Mouse (Mus musculus): Measurements from ENCODE around the gene Cidec. TPM values are rescaled to one million over a fixed set of nuclear protein-coding genes. Genes with fewer than 3 reads are reported as not detected.

Gene Cidec
- 0.04 and 0.06 TPM in 2 replicates for polyA plus RNA-seq (2012; rRNA removed)

GRCm38 (mm10) chr6:113435664-113436205 lies at the start of gene Cidec:
Gene Cidec (minus strand): TSS chr6:113435760.

GRCm38 (mm10) chr6:113483100-113483615 lies 47.6 kb upstream of the Cidec start, which contains the start of gene Creld1:
Gene Creld1 (plus strand): TSS chr6:113483297.

GRCm38 (mm10) chr6:113471297-113471936 lies 35.9 kb upstream of the Cidec start, which contains the start of gene Il17rc:
Gene Il17rc (plus strand): TSS chr6:113471427.

GRCm38 (mm10) chr6:113457952-113458534 lies 22.5 kb upstream of the Cidec start, which contains the start of gene Il17re:
Gene Il17re (plus strand): TSS chr6:113458484.

GRCm38 (mm10) chr6:113442442-113443090 lies 7.0 kb upstream of the Cidec start, which contains the start of gene Jagn1:
Gene Jagn1 (plus strand): TSS chr6:113442569.

GRCm38 (mm10) chr6:113419199-113419587 lies 16.4 kb downstream of the Cidec start, which contains the start of gene Rpusd3:
Gene Rpusd3 (minus strand): TSS chr6:113419340.

GRCm38 (mm10) chr6:113388960-113389359 lies 46.6 kb downstream of the Cidec start, which contains the start of gene Ttll3:
Gene Ttll3 (plus strand): TSS chr6:113389260.

GRCm38 (mm10) chr6:113377496-113378385 lies 57.8 kb downstream of the Cidec start, which contains the start of the genes Tada3 and Arpc4:
Gene Tada3 (minus strand): TSS chr6:113377883.
Gene Arpc4 (plus strand): TSS chr6:113378115.

Other genes starting within 250 kb of the Cidec start
- gene Lhfpl4, start 240.4 kb downstream of the Cidec start, polyA plus RNA-seq (2012; rRNA removed): 53.8 and 59.2 TPM in 2 replicates
- gene Mtmr14, start 197.9 kb downstream of the Cidec start, polyA plus RNA-seq (2012; rRNA removed): 36.5 and 39.7 TPM in 2 replicates
- 1.7 and 2.3 TPM in 2 replicates for gene Cpne9, start 153.5 kb downstream of the Cidec start, polyA plus RNA-seq (2012; rRNA removed)
- gene Brpf1, start 128.6 kb downstream of the Cidec start, polyA plus RNA-seq (2012; rRNA removed): 38.1 and 40.8 TPM in 2 replicates
- gene Ogg1, start 108.8 kb downstream of the Cidec start, polyA plus RNA-seq (2012; rRNA removed): 20.0 and 20.4 TPM in 2 replicates
- 61.3 and 74.0 TPM in 2 replicates for gene Camk1, start 91.8 kb downstream of the Cidec start, polyA plus RNA-seq (2012; rRNA removed)
- 60.1 and 63.2 TPM in 2 replicates for gene Tada3, start 57.9 kb downstream of the Cidec start, polyA plus RNA-seq (2012; rRNA removed)
- 101 and 116 TPM in 2 replicates for gene Arpc4, start 57.6 kb downstream of the Cidec start, polyA plus RNA-seq (2012; rRNA removed)
- gene Ttll3, start 46.5 kb downstream of the Cidec start, polyA plus RNA-seq (2012; rRNA removed): 25.0 and 29.2 TPM in 2 replicates
- 33.6 and 35.6 TPM in 2 replicates for gene Rpusd3, start 16.4 kb downstream of the Cidec start, polyA plus RNA-seq (2012; rRNA removed)
- gene Jagn1, start 6.8 kb upstream of the Cidec start, polyA plus RNA-seq (2012; rRNA removed): 59.4 and 62.8 TPM in 2 replicates
- gene Il17re, start 22.7 kb upstream of the Cidec start, polyA plus RNA-seq (2012; rRNA removed): 0.07 and 1.1 TPM in 2 replicates
- 3.1 and 5.9 TPM in 2 replicates for gene Il17rc, start 35.7 kb upstream of the Cidec start, polyA plus RNA-seq (2012; rRNA removed)
- gene Creld1, start 47.5 kb upstream of the Cidec start, polyA plus RNA-seq (2012; rRNA removed): 38.9 and 41.5 TPM in 2 replicates
- 5.6 and 6.7 TPM in 2 replicates for gene Prrt3, start 66.2 kb upstream of the Cidec start, polyA plus RNA-seq (2012; rRNA removed)
- 56.0 and 56.9 TPM in 2 replicates for gene Emc3, start 95.9 kb upstream of the Cidec start, polyA plus RNA-seq (2012; rRNA removed)
- 7.6 and 10.1 TPM in 2 replicates for gene Fancd2, start 95.9 kb upstream of the Cidec start, polyA plus RNA-seq (2012; rRNA removed)
- gene Fancd2os, start 165.0 kb upstream of the Cidec start, polyA plus RNA-seq (2012; rRNA removed): 0.05 TPM in 1 of 2 replicates, not detected in the other
- gene Brk1, start 169.0 kb upstream of the Cidec start, polyA plus RNA-seq (2012; rRNA removed): 234 and 239 TPM in 2 replicates
- 64.1 and 72.3 TPM in 2 replicates for gene Vhl, start 188.2 kb upstream of the Cidec start, polyA plus RNA-seq (2012; rRNA removed)
- 3.2 and 5.4 TPM in 2 replicates for gene Irak2, start 202.7 kb upstream of the Cidec start, polyA plus RNA-seq (2012; rRNA removed)